Mouse (Mus musculus) forebrain, embryonic 12.5 days (tissue): ENCODE measurements around the gene Tespa1. TPM values are rescaled to one million over a fixed set of nuclear protein-coding genes. Genes with fewer than 3 reads are reported as not detected.
"Not testable (repeated sequence)": the region's sequence is repeated elsewhere in the genome, so short reads cannot be mapped to it uniquely, and the experiment has no call there.

ENCODE experiments used
- ATAC-seq: fragments of 200-750 bp; cut with Nextera tagmentation; 2 replicates; pipeline ENCODE4 v1.8.0; 2017; ENCODE audit warnings: moderate TSS enrichment; ENCODE audit not compliant: low FRiP score
- H3K27ac ChIP-seq: fragments of 300-500 bp; sonication (generic); 2 replicates; pipeline ENCODE4 v1.5.1; 2016; ENCODE audit warnings: mild to moderate bottlenecking
- H3K27me3 ChIP-seq: fragments of 300-500 bp; sonication (generic); 2 replicates; pipeline ENCODE4 v1.6.1; 2016; ENCODE audit warnings: mild to moderate bottlenecking
- H3K36me3 ChIP-seq: fragments of 300-500 bp; sonication (generic); replicated peaks from 2 replicates; pipeline ENCODE4 v1.6.1; 2016; ENCODE audit warnings: mild to moderate bottlenecking
- H3K4me1 ChIP-seq: fragments of 300-500 bp; sonication (generic); 2 replicates; pipeline ENCODE4 v1.6.1; 2016
- H3K4me2 ChIP-seq: fragments of 300-500 bp; sonication (generic); 2 replicates; pipeline ENCODE4 v1.6.1; 2016; ENCODE audit warnings: mild to moderate bottlenecking, moderate library complexity
- H3K4me3 ChIP-seq: fragments of 300-500 bp; sonication (generic); replicated peaks from 2 replicates; pipeline ENCODE4 v1.5.1; 2016; ENCODE audit warnings: mild to moderate bottlenecking
- H3K9ac ChIP-seq: fragments of 300-500 bp; sonication (generic); 2 replicates; pipeline ENCODE4 v1.6.1; 2016; ENCODE audit warnings: mild to moderate bottlenecking
- H3K9me3 ChIP-seq: fragments of 300-500 bp; sonication (generic); 2 replicates; pipeline ENCODE4 v1.6.1; 2016
- WGBS: fragments of 180-500 bp; shearing (Covaris S2); methylation state at CpG from one replicate; pipeline ENCODE4 v1.1.7; 2016; 5-methylcytosine and 5-hydroxymethylcytosine counted together
- polyA plus RNA-seq: library from polyadenylated mRNA; unstranded; fragments of >200 nt; fragmentation: Nextera tagmentation; extraction: Ambion mirVana; gene quantifications from 2 replicates; pipeline ENCODE4 v1.2.1, GENCODE M21; 2016

Gene Tespa1
- polyA plus RNA-seq, 1 experiment from 2014 or later, result not detected

- Histone ChIP-seq H3K9ac (no peak overlapping the region), H3K36me3 (no peaks in the 10 kb centered on the region), H3K4me2 (no peak overlapping the region), H3K9me3 (no peaks in the 10 kb centered on the region), H3K27ac (no peak overlapping the region), H3K4me1 (no peaks in the 10 kb centered on the region), H3K4me3 (no peak overlapping the region), H3K27me3 (no peaks in the 10 kb centered on the region)
- no peak for ATAC-seq
Measured at GRCm38 (mm10) chr10:130368384-130368783, 45.7 kb downstream of the Tespa1 start.

GRCm38 (mm10) chr10:130370005-130370682 is 47.5 kb downstream of the Tespa1 start:
- H3K27me3 ChIP-seq, result no peaks in the 10 kb centered on the region
- no peaks in the 10 kb centered on the region for H3K4me1 ChIP-seq
- H3K9me3 ChIP-seq, result no peaks in the 10 kb centered on the region
- no peaks in the 10 kb centered on the region for H3K36me3 ChIP-seq
- H3K9ac ChIP-seq, result no peak overlapping the region
- H3K4me2 ChIP-seq, result no peak overlapping the region
- no peak for ATAC-seq
- WGBS, result 94% methylated on average over 2 of the region's 2 CpGs
- no peak overlapping the region for H3K27ac ChIP-seq
- H3K4me3 ChIP-seq, result no peak overlapping the region

GRCm38 (mm10) chr10:130371644-130372043 is 49.0 kb downstream of the Tespa1 start:
- no peaks in the 10 kb centered on the region for H3K27me3 ChIP-seq
- no peaks in the 10 kb centered on the region for H3K9me3 ChIP-seq
- H3K9ac ChIP-seq, result no peak overlapping the region
- H3K27ac ChIP-seq, result no peak overlapping the region
- H3K4me3 ChIP-seq, result no peak overlapping the region
- no peaks in the 10 kb centered on the region for H3K36me3 ChIP-seq
- H3K4me2 ChIP-seq, result no peak overlapping the region
- ATAC-seq, result no peak
- no peaks in the 10 kb centered on the region for H3K4me1 ChIP-seq
- 58% methylated on average over 1 of the region's 1 CpGs for WGBS

- Histone ChIP-seq H3K4me2 (no peak overlapping the region), H3K27ac (no peak overlapping the region), H3K27me3 (no peaks in the 10 kb centered on the region), H3K4me1 (no peaks in the 10 kb centered on the region), H3K9ac (no peak overlapping the region), H3K9me3 (no peaks in the 10 kb centered on the region), H3K4me3 (no peak overlapping the region), H3K36me3 (no peaks in the 10 kb centered on the region)
- WGBS, result 94% methylated on average over 2 of the region's 2 CpGs
- ATAC-seq, result no peak
Measured at GRCm38 (mm10) chr10:130372491-130373173, 50.0 kb downstream of the Tespa1 start.

- no peaks in the 10 kb centered on the region for H3K36me3 ChIP-seq
- no peaks in the 10 kb centered on the region for H3K27me3 ChIP-seq
- H3K4me3 ChIP-seq, result no peak overlapping the region
- H3K4me1 ChIP-seq, result no peaks in the 10 kb centered on the region
- ATAC-seq, result no peak
- no peak overlapping the region for H3K27ac ChIP-seq
- no peaks in the 10 kb centered on the region for H3K9me3 ChIP-seq
- no peak overlapping the region for H3K9ac ChIP-seq
- H3K4me2 ChIP-seq, result no peak overlapping the region
- WGBS, result 88% methylated on average over 2 of the region's 2 CpGs
Measured at GRCm38 (mm10) chr10:130375145-130375544, 52.5 kb downstream of the Tespa1 start.

GRCm38 (mm10) chr10:130394232-130394631 is 71.6 kb downstream of the Tespa1 start, which contains the start of gene Vmn2r84:
Gene Vmn2r84 (minus strand): TSS chr10:130394332.
- no peak for ATAC-seq
- Histone ChIP-seq H3K4me1 (no peaks in the 10 kb centered on the region), H3K27me3 (no peaks in the 10 kb centered on the region), H3K9ac (no peak within 1 kb of the TSS), H3K4me3 (no peak within 1 kb of the TSS), H3K36me3 (no peaks in the 10 kb centered on the region), H3K27ac (no peak within 1 kb of the TSS), H3K4me2 (no peak within 1 kb of the TSS), H3K9me3 (no peaks in the 10 kb centered on the region)

- not testable (repeated sequence) for H3K9ac ChIP-seq, H3K4me1 ChIP-seq, H3K27ac ChIP-seq, H3K36me3 ChIP-seq, H3K9me3 ChIP-seq, H3K27me3 ChIP-seq, H3K4me3 ChIP-seq, H3K4me2 ChIP-seq
- 71% methylated on average over 17 of the region's 35 CpGs for WGBS
- peak; percentile 75 for ATAC-seq
Measured at GRCm38 (mm10) chr10:130412167-130412698, 89.6 kb downstream of the Tespa1 start.

Other genes with a start within 250 kb of the Tespa1 start
- gene Olfr823, start 207.5 kb upstream of the Tespa1 start, polyA plus RNA-seq, result not detected in 2 replicates
- not detected in 2 replicates for gene Olfr824, start 192.9 kb upstream of the Tespa1 start, polyA plus RNA-seq
- not detected in 2 replicates for gene Olfr825, start 156.1 kb upstream of the Tespa1 start, polyA plus RNA-seq
- not detected in 2 replicates for gene Olfr826, start 138.7 kb upstream of the Tespa1 start, polyA plus RNA-seq
- gene Olfr827, start 108.5 kb upstream of the Tespa1 start, polyA plus RNA-seq, result not detected in 2 replicates
- gene Neurod4, start 42.6 kb upstream of the Tespa1 start, polyA plus RNA-seq, result 5.1 and 5.7 TPM in 2 replicates
- not detected in 2 replicates for gene Vmn2r84, start 71.5 kb downstream of the Tespa1 start, polyA plus RNA-seq
- not detected in 2 replicates for gene Vmn2r85, start 106.8 kb downstream of the Tespa1 start, polyA plus RNA-seq
- 0.03 TPM in 1 of 2 replicates, not detected in the other for gene Vmn2r86, start 133.2 kb downstream of the Tespa1 start, polyA plus RNA-seq
- 0.05 and 0.10 TPM in 2 replicates for gene Vmn2r87, start 174.5 kb downstream of the Tespa1 start, polyA plus RNA-seq